Mouse (Mus musculus) lung, embryonic 16.5 days (tissue): ENCODE results near the gene Cops2. TPM values are rescaled to one million over a fixed set of nuclear protein-coding genes. Genes with fewer than 3 reads are reported as not detected.

Experiments used
- ATAC-seq: fragments of 200-750 bp; cut with Nextera tagmentation; 2 replicates; pipeline ENCODE4 v1.8.0; 2017; ENCODE audit warnings: low read depth, mild to moderate bottlenecking, moderate library complexity
- H3K27ac ChIP-seq: fragments of 300-500 bp; sonication (generic); 2 replicates; pipeline ENCODE4 v1.5.1; 2014; ENCODE audit warnings: mild to moderate bottlenecking, control low read depth, low read length
- H3K27me3 ChIP-seq: fragments of 300-500 bp; sonication (generic); 2 replicates; pipeline ENCODE4 v1.6.1; 2014; ENCODE audit warnings: low read depth, low read length, mixed read lengths; ENCODE audit not compliant: control insufficient read depth, insufficient read depth
- H3K36me3 ChIP-seq: fragments of 300-500 bp; sonication (generic); 2 replicates; pipeline ENCODE4 v1.6.1; 2014; ENCODE audit warnings: low read length; ENCODE audit not compliant: control insufficient read depth, insufficient read depth
- H3K4me1 ChIP-seq: fragments of 300-500 bp; sonication (generic); replicated peaks from 2 replicates; pipeline ENCODE4 v1.6.1; 2014; ENCODE audit warnings: low read length, mixed read lengths; ENCODE audit not compliant: control insufficient read depth, insufficient read depth
- H3K4me2 ChIP-seq: fragments of 300-500 bp; sonication (generic); 2 replicates; pipeline ENCODE4 v1.6.1; 2014; ENCODE audit warnings: low read depth, low read length, control low read depth
- H3K4me3 ChIP-seq: fragments of 300-500 bp; sonication (generic); 2 replicates; pipeline ENCODE4 v1.5.1; 2014; ENCODE audit warnings: mild to moderate bottlenecking, low read length, control low read depth
- H3K9ac ChIP-seq: fragments of 300-500 bp; sonication (generic); 2 replicates; pipeline ENCODE4 v1.6.1; 2014; ENCODE audit warnings: low read length, control low read depth
- H3K9me3 ChIP-seq: fragments of 300-500 bp; sonication (generic); 2 replicates; pipeline ENCODE4 v1.6.1; 2016; ENCODE audit warnings: low read length; ENCODE audit not compliant: control insufficient read depth
- WGBS: fragments of 180-500 bp; shearing (Covaris S2); extraction: QIAGEN DNeasy Blood & Tissue Kit; methylation state at CpG from one replicate; pipeline ENCODE4 v1.1.7; 2014; 5-methylcytosine and 5-hydroxymethylcytosine counted together
- polyA plus RNA-seq: library from polyadenylated mRNA; unstranded; fragments of >200 nt; fragmentation: Nextera tagmentation; extraction: Ambion mirVana; gene quantifications from 2 replicates; pipeline ENCODE4 v1.2.1, GENCODE M21; 2015

Gene Cops2
- polyA plus RNA-seq, 1 experiment from 2014 or later: 74.8 TPM

GRCm38 (mm10) chr2:125885891-125886576 is 27.1 kb upstream of the Cops2 start:
- Histone ChIP-seq H3K4me2 (no peak overlapping the region), H3K4me3 (no peak overlapping the region), H3K36me3 (no peaks in the 10 kb centered on the region), H3K27ac (no peak overlapping the region), H3K27me3 (no peaks in the 10 kb centered on the region), H3K9me3 (no peaks in the 10 kb centered on the region), H3K9ac (no peak overlapping the region), H3K4me1 (no peaks in the 10 kb centered on the region)
- no peak for ATAC-seq
- WGBS: 68% methylated on average over 4 of the region's 4 CpGs

- Histone ChIP-seq H3K27ac (no peak overlapping the region), H3K36me3 (no peaks in the 10 kb centered on the region)
- 73% methylated on average over 3 of the region's 3 CpGs for WGBS
Measured at GRCm38 (mm10) chr2:125870159-125870558, 11.2 kb upstream of the Cops2 start.

GRCm38 (mm10) chr2:125868301-125868700 is 9.4 kb upstream of the Cops2 start:
- H3K9ac ChIP-seq: no peak overlapping the region

More at GRCm38 (mm10) chr2:125870159-125870558, 11.2 kb upstream of the Cops2 start:
- ATAC-seq: no peak
- H3K9ac ChIP-seq: no peak overlapping the region
- no peaks in the 10 kb centered on the region for H3K9me3 ChIP-seq
- no peak overlapping the region for H3K4me3 ChIP-seq
- H3K4me1 ChIP-seq: peaks cover 5% of the 10 kb centered on the region; the same call in 1 of the 2 replicates
- no peak overlapping the region for H3K4me2 ChIP-seq
- H3K27me3 ChIP-seq: no peaks in the 10 kb centered on the region

GRCm38 (mm10) chr2:125866058-125866740 is 7.3 kb upstream of the Cops2 start:
- WGBS: 2% methylated on average over 23 of the region's 23 CpGs
- H3K4me2 ChIP-seq: peak overlapping the region; percentile 76
- H3K9ac ChIP-seq: peak overlapping the region; percentile 76
- 0 out of 2 replicates have a peak overlapping the region, but pooled peaks have one; percentile 17 for H3K27ac ChIP-seq
- peaks cover 5% of the 10 kb centered on the region; the same call in 1 of the 2 replicates for H3K4me1 ChIP-seq
- peak; percentile 95 for ATAC-seq
- peak overlapping the region; percentile 73 for H3K4me3 ChIP-seq
- no peaks in the 10 kb centered on the region for H3K27me3 ChIP-seq
- no peaks in the 10 kb centered on the region for H3K9me3 ChIP-seq
- no peaks in the 10 kb centered on the region for H3K36me3 ChIP-seq

More at GRCm38 (mm10) chr2:125868301-125868700, 9.4 kb upstream of the Cops2 start:
- H3K27ac ChIP-seq: no peak overlapping the region
- no peak overlapping the region for H3K4me2 ChIP-seq
- H3K4me3 ChIP-seq: no peak overlapping the region
- ATAC-seq: no peak
- no peaks in the 10 kb centered on the region for H3K27me3 ChIP-seq
- 70% methylated on average over 3 of the region's 3 CpGs for WGBS
- no peaks in the 10 kb centered on the region for H3K9me3 ChIP-seq
- no peaks in the 10 kb centered on the region for H3K36me3 ChIP-seq
- H3K4me1 ChIP-seq: peaks cover 5% of the 10 kb centered on the region; the same call in 1 of the 2 replicates

- Histone ChIP-seq H3K27me3 (no peaks in the 10 kb centered on the region), H3K9me3 (no peaks in the 10 kb centered on the region), H3K4me2 (peak overlapping the region; percentile 76), H3K4me1 (peaks cover 5% of the 10 kb centered on the region; the same call in 1 of the 2 replicates), H3K36me3 (no peaks in the 10 kb centered on the region), H3K9ac (no peak overlapping the region; the same call in 1 of the 2 replicates), H3K4me3 (peak overlapping the region; percentile 73), H3K27ac (no peak overlapping the region)
- no peak for ATAC-seq
Measured at GRCm38 (mm10) chr2:125865585-125865984, 6.6 kb upstream of the Cops2 start.

GRCm38 (mm10) chr2:125864551-125864950 is 5.6 kb upstream of the Cops2 start:
- Histone ChIP-seq H3K27me3 (no peaks in the 10 kb centered on the region), H3K4me2 (no peak overlapping the region), H3K9me3 (no peaks in the 10 kb centered on the region), H3K4me1 (peaks cover 5% of the 10 kb centered on the region; the same call in 1 of the 2 replicates), H3K36me3 (no peaks in the 10 kb centered on the region), H3K4me3 (no peak overlapping the region), H3K27ac (no peak overlapping the region), H3K9ac (no peak overlapping the region)
- 68% methylated on average over 1 of the region's 1 CpGs for WGBS
- ATAC-seq: no peak

GRCm38 (mm10) chr2:125863799-125864198 is 4.9 kb upstream of the Cops2 start:
- no peak overlapping the region for H3K9ac ChIP-seq
- no peak overlapping the region for H3K27ac ChIP-seq
- H3K9me3 ChIP-seq: no peaks in the 10 kb centered on the region
- no peaks in the 10 kb centered on the region for H3K27me3 ChIP-seq
- WGBS: 72% methylated on average over 3 of the region's 3 CpGs
- no peak overlapping the region for H3K4me2 ChIP-seq
- peaks cover 5% of the 10 kb centered on the region; the same call in 1 of the 2 replicates for H3K4me1 ChIP-seq
- no peaks in the 10 kb centered on the region for H3K36me3 ChIP-seq
- H3K4me3 ChIP-seq: no peak overlapping the region
- ATAC-seq: no peak

- Histone ChIP-seq H3K27me3 (no peaks in the 10 kb centered on the region), H3K9ac (peak overlapping the region; percentile 99), H3K4me2 (peak overlapping the region; percentile 75), H3K36me3 (no peaks in the 10 kb centered on the region), H3K9me3 (no peaks in the 10 kb centered on the region), H3K27ac (no peak overlapping the region), H3K4me3 (peak overlapping the region; percentile 100), H3K4me1 (peaks cover 2% of the 10 kb centered on the region)
- ATAC-seq: no peak
- 36% methylated on average over 3 of the region's 3 CpGs for WGBS
Measured at GRCm38 (mm10) chr2:125857707-125858106, 1.2 kb downstream of the Cops2 start.

- no peaks in the 10 kb centered on the region; the same call in 1 of the 2 replicates for H3K4me1 ChIP-seq
- no peak overlapping the region for H3K27ac ChIP-seq
- no peak overlapping the region for H3K4me2 ChIP-seq
- peaks cover 9% of the 10 kb centered on the region; the same call in 1 of the 2 replicates for H3K36me3 ChIP-seq
- H3K27me3 ChIP-seq: no peaks in the 10 kb centered on the region
- WGBS: 66% methylated on average over 2 of the region's 2 CpGs
- no peak overlapping the region for H3K9ac ChIP-seq
- ATAC-seq: no peak
- no peaks in the 10 kb centered on the region for H3K9me3 ChIP-seq
- no peak overlapping the region for H3K4me3 ChIP-seq
Measured at GRCm38 (mm10) chr2:125851237-125851636, 7.7 kb downstream of the Cops2 start.
